Mouse (Mus musculus) kidney, adult 2 months (tissue): ENCODE data around the gene Vapa.

Experiments
- CTCF ChIP-seq: fragments of 200-500 bp; conservative IDR thresholded peaks from 2 replicates; pipeline ENCODE4 v1.5.1; 2011; ENCODE audit warnings: low read depth, mild to moderate bottlenecking, control low read depth, low read length, moderate library complexity, mixed read lengths; ENCODE audit not compliant: insufficient read depth, insufficient read length
- POLR2A ChIP-seq: fragments of 200-500 bp; IDR thresholded peaks from one replicate; pipeline ENCODE4 v1.6.1; 2011; ENCODE audit warnings: low read depth, low read length, control low read depth

GRCm38 (mm10) chr17:65613142-65613462 lies 253 bp downstream of the Vapa start:
- TF ChIP-seq CTCF (no peak), POLR2A (no peak)
